Mouse (Mus musculus): ENCODE results near the gene Gpam. TPM values are rescaled to one million over a fixed set of nuclear protein-coding genes. Genes with fewer than 3 reads are reported as not detected.

Gene Gpam
- polyA plus RNA-seq, 1 experiment: 122 TPM

- H3K4me1 ChIP-seq (ENCODE audit: control insufficient read depth, insufficient read depth, insufficient read length, low read length): no peaks in the 10 kb centered on the region
- H3K27ac ChIP-seq (replicated peaks; ENCODE audit: low read depth, low read length): no peak overlapping the region
- H3K4me3 ChIP-seq (ENCODE audit: insufficient read depth, low read depth, low read length): no peak overlapping the region
Measured at GRCm38 (mm10) chr19:55069054-55069453, 58.0 kb downstream of the Gpam start.

- no peak overlapping the region for H3K27ac ChIP-seq (replicated peaks; ENCODE audit: low read depth, low read length)
- no peak overlapping the region for H3K4me3 ChIP-seq (ENCODE audit: insufficient read depth, low read depth, low read length)
- H3K4me1 ChIP-seq (ENCODE audit: control insufficient read depth, insufficient read depth, insufficient read length, low read length): no peaks in the 10 kb centered on the region; the same call in 1 of the 2 replicates
Measured at GRCm38 (mm10) chr19:55063272-55063671, 63.8 kb downstream of the Gpam start.

GRCm38 (mm10) chr19:55062501-55062900 lies 64.5 kb downstream of the Gpam start:
- no peak overlapping the region for H3K4me3 ChIP-seq (ENCODE audit: insufficient read depth, low read depth, low read length)
- no peak overlapping the region for H3K27ac ChIP-seq (replicated peaks; ENCODE audit: low read depth, low read length)
- H3K4me1 ChIP-seq (ENCODE audit: control insufficient read depth, insufficient read depth, insufficient read length, low read length): no peaks in the 10 kb centered on the region; the same call in 1 of the 2 replicates

GRCm38 (mm10) chr19:55061951-55062350 lies 65.1 kb downstream of the Gpam start:
- Histone ChIP-seq H3K4me1 (ENCODE audit: control insufficient read depth, insufficient read depth, insufficient read length, low read length) (no peaks in the 10 kb centered on the region; the same call in 1 of the 2 replicates), H3K27ac (replicated peaks; ENCODE audit: low read depth, low read length) (no peak overlapping the region), H3K4me3 (ENCODE audit: insufficient read depth, low read depth, low read length) (no peak overlapping the region)

GRCm38 (mm10) chr19:55061447-55061901 lies 65.6 kb downstream of the Gpam start:
- Histone ChIP-seq H3K4me1 (ENCODE audit: control insufficient read depth, insufficient read depth, insufficient read length, low read length) (no peaks in the 10 kb centered on the region; the same call in 1 of the 2 replicates), H3K4me3 (ENCODE audit: insufficient read depth, low read depth, low read length) (no peak overlapping the region), H3K27ac (replicated peaks; ENCODE audit: low read depth, low read length) (no peak overlapping the region)

GRCm38 (mm10) chr19:55060964-55061363 lies 66.1 kb downstream of the Gpam start:
- no peaks in the 10 kb centered on the region; the same call in 1 of the 2 replicates for H3K4me1 ChIP-seq (ENCODE audit: control insufficient read depth, insufficient read depth, insufficient read length, low read length)
- no peak overlapping the region for H3K27ac ChIP-seq (replicated peaks; ENCODE audit: low read depth, low read length)
- H3K4me3 ChIP-seq (ENCODE audit: insufficient read depth, low read depth, low read length): no peak overlapping the region

GRCm38 (mm10) chr19:55057483-55057882 lies 69.6 kb downstream of the Gpam start:
- no peak overlapping the region for H3K4me3 ChIP-seq (ENCODE audit: insufficient read depth, low read depth, low read length)
- no peaks in the 10 kb centered on the region; the same call in 1 of the 2 replicates for H3K4me1 ChIP-seq (ENCODE audit: control insufficient read depth, insufficient read depth, insufficient read length, low read length)
- no peak overlapping the region for H3K27ac ChIP-seq (replicated peaks; ENCODE audit: low read depth, low read length)

GRCm38 (mm10) chr19:55055634-55056269 lies 71.3 kb downstream of the Gpam start:
- H3K4me3 ChIP-seq (ENCODE audit: insufficient read depth, low read depth, low read length): no peak overlapping the region
- H3K27ac ChIP-seq (replicated peaks; ENCODE audit: low read depth, low read length): no peak overlapping the region
- H3K4me1 ChIP-seq (ENCODE audit: control insufficient read depth, insufficient read depth, insufficient read length, low read length): no peaks in the 10 kb centered on the region

GRCm38 (mm10) chr19:55053163-55053562 lies 73.9 kb downstream of the Gpam start:
- Histone ChIP-seq H3K27ac (replicated peaks; ENCODE audit: low read depth, low read length) (no peak overlapping the region), H3K4me3 (ENCODE audit: insufficient read depth, low read depth, low read length) (no peak overlapping the region), H3K4me1 (ENCODE audit: control insufficient read depth, insufficient read depth, insufficient read length, low read length) (no peaks in the 10 kb centered on the region)

GRCm38 (mm10) chr19:55037406-55037805 lies 89.6 kb downstream of the Gpam start:
- no peak overlapping the region for H3K4me3 ChIP-seq (ENCODE audit: insufficient read depth, low read depth, low read length)
- no peak overlapping the region for H3K27ac ChIP-seq (replicated peaks; ENCODE audit: low read depth, low read length)
- H3K4me1 ChIP-seq (ENCODE audit: control insufficient read depth, insufficient read depth, insufficient read length, low read length): no peaks in the 10 kb centered on the region

- no peak overlapping the region for H3K4me3 ChIP-seq (ENCODE audit: insufficient read depth, low read depth, low read length)
- H3K4me1 ChIP-seq (ENCODE audit: control insufficient read depth, insufficient read depth, insufficient read length, low read length): no peaks in the 10 kb centered on the region
- H3K27ac ChIP-seq (replicated peaks; ENCODE audit: low read depth, low read length): no peak overlapping the region
Measured at GRCm38 (mm10) chr19:55018872-55019271, 108.2 kb downstream of the Gpam start.

Other genes with a start within 250 kb of the Gpam start
- not detected in 2 replicates for gene Tectb, start 53.5 kb upstream of the Gpam start, polyA plus RNA-seq (2012; ENCODE audit: insufficient read depth, insufficient read length, missing spikeins)
- not detected in 2 replicates for gene Gucy2g, start 114.0 kb upstream of the Gpam start, polyA plus RNA-seq (2012; ENCODE audit: insufficient read depth, insufficient read length, missing spikeins)
- 279 and 449 TPM in 2 replicates for gene Acsl5, start 124.7 kb upstream of the Gpam start, polyA plus RNA-seq (2012; ENCODE audit: insufficient read depth, insufficient read length, missing spikeins)
- gene Zdhhc6, start 188.8 kb upstream of the Gpam start, polyA plus RNA-seq (2012; ENCODE audit: insufficient read depth, insufficient read length, missing spikeins): 25.1 and 27.5 TPM in 2 replicates
- gene Vti1a, start 189.1 kb upstream of the Gpam start, polyA plus RNA-seq (2012; ENCODE audit: insufficient read depth, insufficient read length, missing spikeins): 14.5 and 17.8 TPM in 2 replicates

All from brown adipose tissue, adult 24 weeks (tissue).